Mouse (Mus musculus) liver, adult 2 months (tissue): Measurements from ENCODE around the gene Ankrd28.

Source experiments
- CTCF ChIP-seq: fragments of 200-500 bp; IDR thresholded peaks from 2 replicates; pipeline ENCODE4 v1.5.1; 2011; ENCODE audit warnings: low read depth, low read length, control low read depth
- POLR2A ChIP-seq: fragments of 200-500 bp; IDR thresholded peaks from 2 replicates; pipeline ENCODE4 v1.6.1; 2011; ENCODE audit warnings: low read length, control low read depth; ENCODE audit not compliant: insufficient read depth; ENCODE audit errors: extremely low read depth

GRCm38 (mm10) chr14:31832022-31832421 lies 1.6 kb upstream of the Ankrd28 start:
- TF ChIP-seq CTCF (no peak), POLR2A (no peak)
